Mouse (Mus musculus): ENCODE measurements around the gene Fbxo44. TPM values are rescaled to one million over a fixed set of nuclear protein-coding genes. Genes with fewer than 3 reads are reported as not detected.

Gene Fbxo44
- polyA plus RNA-seq, 1 experiment, result 31.2 TPM

DNA sequence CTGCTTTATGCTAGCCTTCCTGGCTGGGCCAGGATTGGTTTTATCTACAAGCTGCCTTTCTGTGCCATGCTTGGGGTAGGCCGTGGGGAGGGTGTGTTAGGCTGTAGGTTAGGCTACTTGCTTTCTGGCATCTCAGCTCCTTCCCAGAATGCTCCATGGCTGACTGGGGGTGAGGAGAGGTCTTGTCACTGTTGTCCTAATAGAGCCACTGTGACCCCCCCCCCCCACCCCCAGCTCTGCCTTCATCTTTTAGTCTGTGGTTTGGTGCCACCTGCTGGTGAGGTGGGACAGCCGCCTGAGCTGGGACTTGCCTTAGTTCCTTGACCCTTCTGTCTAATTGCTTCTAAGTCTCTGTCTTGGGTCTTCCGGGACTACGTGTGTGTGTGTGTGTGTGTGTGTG is 6.7 kb upstream of the Fbxo44 start:
- no peaks in the 10 kb centered on the region for H3K4me1 ChIP-seq (replicated peaks; ENCODE audit: control insufficient read depth, insufficient read depth, low read length)
- H3K27me3 ChIP-seq (ENCODE audit: control insufficient read depth, insufficient read depth, low read length), result peaks cover 12% of the 10 kb centered on the region; the same call in 1 of the 2 replicates
- TF ChIP-seq CTCF (IDR thresholded peaks at IDR 0.05; ENCODE audit: borderline replicate concordance, control insufficient read depth, extremely low read depth, insufficient read depth, low read length, poor library complexity) (peak; percentile 73; the same call in 1 of the 2 replicates), POLR2A (IDR thresholded peaks at IDR 0.05; ENCODE audit: control insufficient read depth, extremely low read depth, insufficient read depth, low read length, poor library complexity) (no peak)
- H3K36me3 ChIP-seq (ENCODE audit: control insufficient read depth, insufficient read depth, low read length), result no peaks in the 10 kb centered on the region
- no peak overlapping the region for H3K27ac ChIP-seq (ENCODE audit: control insufficient read depth, insufficient read depth, low read length)
- no peak overlapping the region for H3K4me3 ChIP-seq (ENCODE audit: control insufficient read depth, insufficient read depth, low read length)
- WGBS, result 11% methylated on average over 4 of the region's 4 CpGs
- peak; percentile 69 for DNase-seq

DNA sequence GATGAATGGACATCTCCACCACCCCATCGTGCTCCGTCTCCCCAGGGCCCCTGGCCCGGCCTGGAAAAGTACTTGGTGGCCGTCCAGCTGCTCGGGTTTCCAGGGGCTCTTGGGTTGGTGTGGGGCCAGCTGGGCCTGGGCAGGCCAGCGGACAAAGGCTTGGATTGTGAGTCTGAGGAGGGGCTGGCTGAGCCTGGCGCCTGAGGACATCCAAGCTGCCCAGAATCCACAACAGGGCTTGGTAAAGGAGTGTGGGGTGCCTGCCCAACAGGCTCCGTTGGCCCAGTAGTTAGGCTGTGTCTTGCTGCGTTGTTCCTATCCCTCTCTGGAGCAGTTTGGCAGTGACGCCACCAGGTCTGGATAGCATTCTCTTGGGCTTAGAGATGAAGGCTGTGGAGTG is 6.1 kb upstream of the Fbxo44 start:
- no peak for DNase-seq
- no peak overlapping the region for H3K4me3 ChIP-seq (ENCODE audit: control insufficient read depth, insufficient read depth, low read length)
- H3K4me1 ChIP-seq (replicated peaks; ENCODE audit: control insufficient read depth, insufficient read depth, low read length), result no peaks in the 10 kb centered on the region
- WGBS, result 29% methylated on average over 10 of the region's 10 CpGs
- H3K27me3 ChIP-seq (ENCODE audit: control insufficient read depth, insufficient read depth, low read length), result peaks cover 12% of the 10 kb centered on the region; the same call in 1 of the 2 replicates
- H3K36me3 ChIP-seq (ENCODE audit: control insufficient read depth, insufficient read depth, low read length), result no peaks in the 10 kb centered on the region
- no peak for TF ChIP-seq CTCF (IDR thresholded peaks at IDR 0.05; ENCODE audit: borderline replicate concordance, control insufficient read depth, extremely low read depth, insufficient read depth, low read length, poor library complexity)
- no peak for TF ChIP-seq POLR2A (IDR thresholded peaks at IDR 0.05; ENCODE audit: control insufficient read depth, extremely low read depth, insufficient read depth, low read length, poor library complexity)
- no peak overlapping the region for H3K27ac ChIP-seq (ENCODE audit: control insufficient read depth, insufficient read depth, low read length)

DNA sequence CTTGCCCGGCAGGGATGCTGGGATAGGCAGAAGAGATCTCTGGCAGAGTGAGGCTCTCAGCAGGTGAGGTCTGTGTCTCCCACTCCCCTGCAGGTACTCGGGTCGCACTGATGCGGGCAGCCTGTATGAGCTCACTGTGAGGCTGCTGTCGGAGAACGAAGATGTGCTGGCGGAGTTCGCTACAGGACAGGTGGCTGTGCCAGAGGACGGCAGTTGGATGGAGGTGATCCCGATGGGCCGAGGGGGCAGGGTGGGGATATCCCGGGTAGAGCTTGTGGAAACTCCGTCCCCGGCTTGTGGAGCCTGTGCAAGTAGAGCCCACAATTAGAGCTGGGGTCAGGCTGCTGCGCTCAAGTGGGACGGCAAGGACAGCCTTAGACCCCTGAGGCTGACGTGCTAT is 5.3 kb upstream of the Fbxo44 start:
- H3K27me3 ChIP-seq (ENCODE audit: control insufficient read depth, insufficient read depth, low read length), result peaks cover 18% of the 10 kb centered on the region; the same call in 1 of the 2 replicates
- DNase-seq, result no peak
- no peaks in the 10 kb centered on the region for H3K36me3 ChIP-seq (ENCODE audit: control insufficient read depth, insufficient read depth, low read length)
- H3K27ac ChIP-seq (ENCODE audit: control insufficient read depth, insufficient read depth, low read length), result no peak overlapping the region
- no peak overlapping the region for H3K4me3 ChIP-seq (ENCODE audit: control insufficient read depth, insufficient read depth, low read length)
- TF ChIP-seq CTCF (IDR thresholded peaks at IDR 0.05; ENCODE audit: borderline replicate concordance, control insufficient read depth, extremely low read depth, insufficient read depth, low read length, poor library complexity) (no peak), POLR2A (IDR thresholded peaks at IDR 0.05; ENCODE audit: control insufficient read depth, extremely low read depth, insufficient read depth, low read length, poor library complexity) (no peak)
- WGBS, result 17% methylated on average over 17 of the region's 17 CpGs
- peaks cover 4% of the 10 kb centered on the region for H3K4me1 ChIP-seq (replicated peaks; ENCODE audit: control insufficient read depth, insufficient read depth, low read length)

DNA sequence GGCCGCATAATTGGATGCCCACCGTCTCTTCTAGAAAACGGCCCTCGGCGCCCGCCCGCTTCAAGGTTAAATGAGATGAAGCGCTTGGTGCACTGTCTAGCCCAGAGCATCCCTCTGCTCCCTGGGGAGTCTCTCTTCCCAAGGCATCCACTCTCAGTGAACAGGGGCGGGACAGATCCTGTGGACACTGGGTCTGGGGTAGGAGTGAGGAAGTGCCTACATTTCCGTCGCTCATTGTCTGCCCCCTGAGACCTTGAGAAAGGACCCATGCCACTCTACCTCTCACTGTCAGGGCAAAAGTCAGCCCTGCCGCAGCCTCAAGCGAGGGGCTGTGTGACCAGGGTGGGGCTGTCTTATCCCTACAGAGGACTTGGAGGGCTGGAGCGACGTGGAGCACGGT is 4.2 kb upstream of the Fbxo44 start:
- Histone ChIP-seq H3K27ac (ENCODE audit: control insufficient read depth, insufficient read depth, low read length) (no peak overlapping the region), H3K4me3 (ENCODE audit: control insufficient read depth, insufficient read depth, low read length) (no peak overlapping the region), H3K36me3 (ENCODE audit: control insufficient read depth, insufficient read depth, low read length) (no peaks in the 10 kb centered on the region), H3K4me1 (replicated peaks; ENCODE audit: control insufficient read depth, insufficient read depth, low read length) (peaks cover 8% of the 10 kb centered on the region), H3K27me3 (ENCODE audit: control insufficient read depth, insufficient read depth, low read length) (peaks cover 19% of the 10 kb centered on the region; the same call in 1 of the 2 replicates)
- no peak for TF ChIP-seq POLR2A (IDR thresholded peaks at IDR 0.05; ENCODE audit: control insufficient read depth, extremely low read depth, insufficient read depth, low read length, poor library complexity)
- no peak for TF ChIP-seq CTCF (IDR thresholded peaks at IDR 0.05; ENCODE audit: borderline replicate concordance, control insufficient read depth, extremely low read depth, insufficient read depth, low read length, poor library complexity)
- 10% methylated on average over 16 of the region's 16 CpGs for WGBS
- DNase-seq, result no peak

GRCm38 (mm10) chr4:148164002-148164439 is 3.7 kb upstream of the Fbxo44 start:
- peak; percentile 77 for DNase-seq
- WGBS, result 1% methylated on average over 29 of the region's 29 CpGs
- peak; percentile 85 for TF ChIP-seq CTCF (IDR thresholded peaks at IDR 0.05; ENCODE audit: borderline replicate concordance, control insufficient read depth, extremely low read depth, insufficient read depth, low read length, poor library complexity)
- no peak for TF ChIP-seq POLR2A (IDR thresholded peaks at IDR 0.05; ENCODE audit: control insufficient read depth, extremely low read depth, insufficient read depth, low read length, poor library complexity)
- Histone ChIP-seq H3K27me3 (ENCODE audit: control insufficient read depth, insufficient read depth, low read length) (peaks cover 19% of the 10 kb centered on the region; the same call in 1 of the 2 replicates), H3K4me3 (ENCODE audit: control insufficient read depth, insufficient read depth, low read length) (peak overlapping the region; percentile 8; the same call in 1 of the 2 replicates), H3K27ac (ENCODE audit: control insufficient read depth, insufficient read depth, low read length) (no peak overlapping the region), H3K36me3 (ENCODE audit: control insufficient read depth, insufficient read depth, low read length) (no peaks in the 10 kb centered on the region), H3K4me1 (replicated peaks; ENCODE audit: control insufficient read depth, insufficient read depth, low read length) (peaks cover 9% of the 10 kb centered on the region)

GRCm38 (mm10) chr4:148159544-148160435 is 492 bp downstream of the Fbxo44 start:
- DNase-seq, result peak; percentile 90
- TF ChIP-seq CTCF (IDR thresholded peaks at IDR 0.05; ENCODE audit: borderline replicate concordance, control insufficient read depth, extremely low read depth, insufficient read depth, low read length, poor library complexity) (no peak), POLR2A (IDR thresholded peaks at IDR 0.05; ENCODE audit: control insufficient read depth, extremely low read depth, insufficient read depth, low read length, poor library complexity) (peak; percentile 50; the same call in 1 of the 2 replicates)
- H3K27ac ChIP-seq (ENCODE audit: control insufficient read depth, insufficient read depth, low read length), result no peak overlapping the region
- peaks cover 16% of the 10 kb centered on the region; the same call in 1 of the 2 replicates for H3K27me3 ChIP-seq (ENCODE audit: control insufficient read depth, insufficient read depth, low read length)
- under 1% methylated on average over 54 of the region's 55 CpGs for WGBS
- peak overlapping the region; percentile 52 for H3K4me3 ChIP-seq (ENCODE audit: control insufficient read depth, insufficient read depth, low read length)
- peaks cover 15% of the 10 kb centered on the region for H3K4me1 ChIP-seq (replicated peaks; ENCODE audit: control insufficient read depth, insufficient read depth, low read length)
- no peaks in the 10 kb centered on the region; the same call in 1 of the 2 replicates for H3K36me3 ChIP-seq (ENCODE audit: control insufficient read depth, insufficient read depth, low read length)
